Mouse (Mus musculus) left cerebral cortex, postnatal 14 days (tissue): ENCODE measurements around the gene Vti1a. TPM values are rescaled to one million over a fixed set of nuclear protein-coding genes. Genes with fewer than 3 reads are reported as not detected.

Source experiments
- DNase-seq, 2 experiments: peaks; one replicate each; pipeline ENCODE4 v3.0.0; 2021 to 2022; ENCODE audit warnings: low spot score in 2 of 2, mixed read lengths in 1 of 2
- intact Hi-C: fragments of 180-260 bp; cut with DNase I; formaldehyde crosslinking; loops from one replicate; pipeline ENCODE4 v1.15.1; 2025
- total RNA-seq, 2 experiments: library from RNA; stranded (reverse); gene quantifications; 2 replicates each; pipeline ENCODE4 v1.2.3; 2021

Gene Vti1a
- total RNA-seq, 2 experiments from 2014 or later = 57.2 to 58.9 TPM

GRCm38 (mm10) chr19:55565111-55565510, 249.0 kb downstream of the Vti1a start:
- no peak for DNase-seq
- intact Hi-C loops = no loop called here

GRCm38 (mm10) chr19:55565523-55566369, 249.7 kb downstream of the Vti1a start:
- DNase-seq = no peak
- intact Hi-C loops = no loop called here

- intact Hi-C loops = no loop called here
- no peak for DNase-seq
These were observed 253.0 kb downstream of the Vti1a start for GRCm38 (mm10) chr19:55569114-55569513.

- intact Hi-C loops = no loop called here
- no peak for DNase-seq
These were observed 253.8 kb downstream of the Vti1a start for GRCm38 (mm10) chr19:55569894-55570293.

GRCm38 (mm10) chr19:55570520-55571296, 254.6 kb downstream of the Vti1a start:
- DNase-seq = no peak
- intact Hi-C loops = no loop called here

GRCm38 (mm10) chr19:55571486-55571885, 255.4 kb downstream of the Vti1a start:
- intact Hi-C loops = no loop called here
- DNase-seq = no peak

- no peak for DNase-seq
- intact Hi-C loops = no loop called here
These were observed 261.4 kb downstream of the Vti1a start for GRCm38 (mm10) chr19:55577306-55578042.

- DNase-seq = peak; percentile 75 to 79
- intact Hi-C loops = no loop called here
These were observed 262.3 kb downstream of the Vti1a start for GRCm38 (mm10) chr19:55578094-55579085.

GRCm38 (mm10) chr19:55579310-55579709, 263.2 kb downstream of the Vti1a start:
- intact Hi-C loops = no loop called here
- no peak for DNase-seq

- DNase-seq = no peak
- intact Hi-C loops = no loop called here
These were observed 264.1 kb downstream of the Vti1a start for GRCm38 (mm10) chr19:55580152-55580551.

GRCm38 (mm10) chr19:55580667-55581066, 264.6 kb downstream of the Vti1a start:
- DNase-seq = no peak
- intact Hi-C loops = no loop called here

- intact Hi-C loops = no loop called here
These were observed 267.0 kb downstream of the Vti1a start for GRCm38 (mm10) chr19:55582896-55583653.

GRCm38 (mm10) chr19:55585270-55586224, 269.5 kb downstream of the Vti1a start:
- intact Hi-C loops = no loop called here
- DNase-seq = no peak

More at GRCm38 (mm10) chr19:55582896-55583653, 267.0 kb downstream of the Vti1a start:
- no peak for DNase-seq

- DNase-seq = no peak
- intact Hi-C loops = no loop called here
These were observed 271.7 kb downstream of the Vti1a start for GRCm38 (mm10) chr19:55587638-55588421.

GRCm38 (mm10) chr19:55588948-55589896, 273.1 kb downstream of the Vti1a start:
- no peak for DNase-seq
- intact Hi-C loops = no loop called here
